Mouse (Mus musculus) adrenal gland, postnatal 25 days (tissue): Measurements from ENCODE around the gene Inpp1. TPM values are rescaled to one million over a fixed set of nuclear protein-coding genes. Genes with fewer than 3 reads are reported as not detected.

Experiments used
- DNase-seq: peaks from one replicate; pipeline ENCODE4 v3.0.0; 2021; ENCODE audit warnings: mixed read lengths
- total RNA-seq: library from RNA; stranded (reverse); gene quantifications from 2 replicates; pipeline ENCODE4 v1.2.3, GENCODE M21; 2021

Gene Inpp1
- total RNA-seq, 1 experiment from 2014 or later: 19.6 TPM

DNA sequence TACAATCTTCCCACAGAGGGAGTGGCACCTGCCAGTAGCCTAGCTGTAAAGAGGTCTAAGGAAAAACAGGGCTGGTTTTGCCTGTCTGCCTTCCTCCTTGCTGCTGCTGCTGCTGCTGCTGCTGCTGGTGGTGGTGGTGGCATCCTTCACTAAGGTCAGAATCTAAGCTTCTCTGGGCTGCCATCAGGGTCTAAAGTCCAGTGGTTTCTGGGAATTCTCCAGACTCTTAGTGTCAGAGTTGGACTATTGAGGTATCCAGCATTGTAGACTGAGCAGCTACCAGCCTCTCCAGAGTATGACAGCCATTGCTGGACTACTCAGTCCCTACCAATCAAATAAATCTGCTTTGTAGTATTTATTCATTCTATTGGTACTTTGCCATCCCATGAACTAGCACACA lies 24.8 kb downstream of the Inpp1 start:
- no peak for DNase-seq

DNA sequence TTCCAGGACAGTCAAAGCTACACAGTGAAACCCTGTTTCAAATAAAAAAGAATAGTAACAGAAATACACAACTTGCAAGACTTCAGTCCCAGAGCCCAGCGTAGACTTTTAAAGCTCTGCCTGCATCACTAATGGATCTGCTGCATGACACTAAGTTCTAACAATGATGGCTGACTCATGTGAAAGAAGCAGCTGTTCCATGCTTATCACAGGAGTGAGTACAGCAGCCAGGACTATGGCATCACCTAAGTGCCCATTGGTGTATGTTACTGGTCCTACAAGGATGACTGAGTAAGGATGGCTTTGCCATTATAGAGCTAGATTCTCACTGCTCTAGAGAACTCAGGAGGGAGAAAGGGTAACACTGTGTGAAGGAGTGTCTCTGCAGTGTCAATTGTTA lies 30.2 kb downstream of the Inpp1 start:
- no peak for DNase-seq

DNA sequence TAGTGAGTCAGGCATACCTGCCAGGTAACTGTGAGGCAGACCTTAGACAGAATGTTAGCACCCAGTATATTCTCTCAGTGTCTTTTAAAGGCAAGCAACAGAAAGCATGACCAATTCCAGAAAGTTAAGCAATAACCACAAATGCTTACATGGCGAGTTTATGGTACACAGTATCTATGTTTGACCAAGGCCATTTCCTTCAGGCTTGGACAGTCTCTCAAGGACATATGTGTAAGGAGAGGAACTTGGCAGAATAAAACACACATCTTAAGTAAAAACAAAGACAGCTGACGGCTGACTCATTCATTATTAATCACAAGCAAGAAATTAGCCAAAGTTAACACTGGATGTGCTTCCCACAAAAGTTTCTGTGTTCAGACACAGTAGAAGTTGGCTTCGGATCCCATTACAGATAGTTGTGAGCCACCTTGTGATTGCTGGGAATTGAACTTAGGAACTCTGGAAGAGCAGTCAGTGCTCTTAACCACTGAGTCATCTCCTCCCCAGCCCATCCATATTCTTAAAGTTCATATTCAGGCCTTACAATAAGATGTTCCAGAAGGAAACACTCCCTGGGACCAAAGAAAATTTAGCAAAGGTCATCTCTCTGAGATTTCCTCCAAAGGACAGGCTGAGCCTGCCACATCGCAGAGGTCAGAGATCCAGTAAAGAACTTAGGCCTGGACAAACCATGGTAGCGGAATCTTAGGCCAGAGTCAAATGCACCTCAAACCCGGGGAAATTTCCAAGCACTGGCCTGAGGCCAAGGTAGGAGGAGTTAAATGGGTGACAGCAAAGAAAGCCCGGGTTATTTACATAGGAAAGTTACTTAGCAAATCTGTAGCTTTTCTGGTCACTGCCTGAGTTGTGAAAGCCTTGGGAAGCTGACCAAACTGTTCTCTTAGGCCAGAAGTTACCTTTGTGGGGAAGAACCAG lies 52.0 kb downstream of the Inpp1 start:
- DNase-seq: peak; percentile 55

DNA sequence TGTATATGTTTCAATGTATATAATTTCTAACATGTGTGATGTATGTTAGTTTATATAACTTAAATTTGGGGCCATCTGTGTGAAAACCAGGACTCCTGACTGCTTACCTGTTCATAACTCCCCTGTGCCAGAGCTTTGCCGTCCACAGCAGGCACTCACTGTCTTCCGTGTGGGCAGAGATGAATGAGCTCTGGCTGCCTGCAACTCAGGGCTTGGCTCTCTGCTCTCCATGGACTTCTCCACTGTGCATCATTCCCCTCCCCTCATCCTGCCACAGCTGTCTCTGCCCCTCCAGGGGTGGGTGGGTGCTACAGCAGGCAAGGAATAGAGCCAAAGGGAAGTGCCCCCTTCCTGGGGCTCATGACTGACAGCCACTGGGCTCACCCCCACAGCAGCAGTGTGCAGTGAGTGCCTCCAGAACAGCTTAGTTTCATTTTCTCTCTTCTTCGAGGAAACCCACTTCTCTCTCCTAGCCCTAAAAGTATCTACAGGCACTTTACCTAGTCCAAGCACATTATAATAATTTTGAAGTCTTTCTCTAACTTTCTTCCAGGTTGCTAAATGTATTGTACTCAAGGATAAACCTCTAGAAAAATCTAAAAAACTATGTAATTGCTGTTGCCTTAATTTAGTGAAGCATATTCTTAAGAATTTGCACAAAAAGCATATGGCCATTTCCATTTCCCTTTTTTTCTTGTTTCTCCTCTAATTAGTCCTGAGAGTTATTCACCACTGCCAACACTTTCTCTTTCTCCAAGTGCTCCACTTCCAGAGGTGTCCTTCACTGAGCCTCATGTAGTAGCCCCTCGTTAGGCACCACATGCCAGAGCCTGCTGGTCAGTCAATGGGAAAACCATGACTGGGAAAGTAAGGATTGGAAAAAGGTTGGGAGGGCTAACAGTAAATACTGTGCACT lies 53.3 kb downstream of the Inpp1 start:
- DNase-seq: peak; percentile 9

- no peak for DNase-seq
Measured at GRCm38 (mm10) chr1:52758174-52758573, 59.3 kb downstream of the Inpp1 start.

DNA sequence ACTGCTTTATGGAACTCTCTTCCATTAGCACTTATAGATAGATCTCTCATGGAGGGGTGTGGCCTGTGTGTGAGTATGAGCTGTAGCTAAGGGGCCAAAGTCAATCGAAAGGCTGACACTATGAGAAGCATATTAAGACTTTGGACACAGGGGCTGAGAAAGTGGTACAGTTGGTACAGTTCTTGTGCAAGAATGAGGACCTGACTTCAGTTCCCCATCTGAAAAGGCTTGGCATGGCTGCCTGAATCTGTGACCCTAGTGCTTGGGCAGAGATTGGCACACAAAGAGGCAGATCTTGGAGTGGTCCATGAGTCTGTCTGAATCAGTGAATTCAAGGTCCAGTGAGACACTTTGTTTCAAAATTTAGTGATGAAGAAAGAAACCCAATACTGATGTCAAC lies 63.2 kb downstream of the Inpp1 start:
- no peak for DNase-seq

DNA sequence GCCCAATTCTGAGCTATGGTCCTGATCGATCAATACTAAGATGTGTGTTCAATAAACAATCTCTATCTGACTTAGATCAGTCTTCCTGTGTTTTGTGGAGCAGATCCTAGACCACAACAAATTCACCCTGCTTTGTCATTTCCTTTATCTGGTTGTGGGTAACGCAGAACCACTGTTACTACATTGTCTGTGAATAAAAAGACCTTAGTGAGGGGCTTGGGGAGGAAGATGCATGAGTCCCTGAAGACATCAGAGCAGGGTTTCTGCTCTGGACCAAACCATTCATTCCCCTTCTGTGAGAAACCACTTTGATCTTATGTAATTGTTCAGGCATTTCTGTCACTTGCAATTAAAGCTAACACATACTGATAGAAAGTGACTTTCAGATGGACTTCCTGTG lies 63.7 kb downstream of the Inpp1 start:
- no peak for DNase-seq

DNA sequence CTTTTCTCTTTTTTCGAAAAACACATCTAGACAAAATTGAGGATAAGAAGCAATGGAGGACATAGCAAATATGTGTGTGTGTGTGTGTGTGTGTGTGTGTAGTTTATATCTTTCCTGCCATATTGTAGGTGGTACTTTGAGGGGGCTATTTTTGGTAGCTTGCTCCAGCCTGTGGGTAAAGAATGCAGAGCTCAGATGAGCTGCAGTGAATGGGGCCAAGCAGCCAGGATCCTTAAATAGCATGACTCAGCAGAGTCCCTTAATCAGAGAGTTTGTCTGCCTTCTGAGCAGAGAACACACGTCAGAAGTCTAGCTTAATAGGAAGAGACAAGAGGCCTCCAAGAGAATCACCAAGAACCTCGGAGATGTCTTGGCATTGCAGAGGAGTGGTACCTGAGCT lies 64.8 kb downstream of the Inpp1 start:
- DNase-seq: no peak

DNA sequence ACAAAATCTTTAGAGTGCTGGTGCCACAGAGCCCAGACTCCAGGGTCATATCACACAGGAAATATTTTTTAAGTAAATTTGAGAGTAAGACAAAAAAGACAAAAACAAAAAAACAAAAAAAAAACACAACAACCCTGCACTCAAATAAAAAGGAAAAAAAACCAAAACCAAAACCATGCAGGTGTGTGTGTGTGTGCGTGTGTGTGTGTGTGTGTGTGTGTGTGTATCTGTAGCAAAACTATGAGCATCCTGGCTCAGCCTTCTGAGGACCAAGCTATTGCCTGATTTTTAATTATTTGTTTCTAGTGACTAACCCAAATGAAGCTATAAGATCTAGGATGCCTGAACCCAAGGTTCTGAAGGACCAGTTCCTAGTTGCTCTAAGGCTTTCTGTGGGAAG lies 65.9 kb downstream of the Inpp1 start:
- no peak for DNase-seq

DNA sequence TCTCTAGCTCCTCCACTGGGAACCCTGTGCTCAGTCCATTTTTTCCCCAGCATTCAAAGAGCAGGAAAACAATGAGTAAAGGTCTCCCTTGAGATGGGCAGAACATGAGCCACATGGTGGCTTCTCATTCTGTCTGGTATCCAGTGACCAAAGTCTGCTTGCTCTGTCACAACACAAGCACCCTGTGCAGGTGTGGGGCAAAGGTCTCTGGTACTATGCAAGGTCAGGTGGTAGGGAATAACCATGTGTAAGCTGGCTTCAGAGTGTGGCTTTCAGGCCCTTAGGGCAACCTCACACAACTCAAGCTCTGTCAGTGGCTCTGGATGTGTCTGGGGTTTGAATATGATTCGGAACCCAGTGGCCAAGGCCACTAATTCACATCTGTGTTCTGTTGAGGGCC lies 67.5 kb downstream of the Inpp1 start:
- DNase-seq: no peak

GRCm38 (mm10) chr1:52748260-52748659 lies 69.2 kb downstream of the Inpp1 start:
- peak; percentile 72 for DNase-seq

- no peak for DNase-seq
Measured at GRCm38 (mm10) chr1:52742567-52742966, 74.9 kb downstream of the Inpp1 start.

Other genes with a start within 250 kb of the Inpp1 start
- gene Nemp2, start 187.0 kb downstream of the Inpp1 start, total RNA-seq: 3.7 and 4.8 TPM in 2 replicates
- 18.2 and 21.1 TPM in 2 replicates for gene Mfsd6, start 90.2 kb downstream of the Inpp1 start, total RNA-seq
- gene Hibch, start 27.2 kb upstream of the Inpp1 start, total RNA-seq: 74.6 TPM in 2 replicates
- 0.24 TPM in 1 of 2 replicates, not detected in the other for gene 1700019D03Rik, start 202.5 kb upstream of the Inpp1 start, total RNA-seq
- not detected in 2 replicates for gene Mstn, start 244.0 kb upstream of the Inpp1 start, total RNA-seq